Mouse (Mus musculus): ENCODE data around the gene Gm14326. TPM values are rescaled to one million over a fixed set of nuclear protein-coding genes. Genes with fewer than 3 reads are reported as not detected.
"Not testable (repeated sequence)": the region's sequence is repeated elsewhere in the genome, so short reads cannot be mapped to it uniquely, and the experiment has no call there.

Gene Gm14326
- 0.33 and 0.62 TPM in 2 replicates for polyA plus RNA-seq (2012; rRNA removed)

- H3K4me3 ChIP-seq (ENCODE audit: low read depth, low read length) = peak within 1 kb of the TSS; percentile 71
- not testable (repeated sequence) for H3K4me1 ChIP-seq (ENCODE audit: control insufficient read depth, insufficient read depth, insufficient read length, low read length); H3K36me3 ChIP-seq (ENCODE audit: control insufficient read depth, insufficient read depth, low read length); H3K27ac ChIP-seq (ENCODE audit: insufficient read depth, low read depth, low read length); H3K27me3 ChIP-seq (ENCODE audit: control insufficient read depth, insufficient read depth, low read length)
- WGBS = 0% methylated on average over 5 of the region's 7 CpGs
Observed at GRCm38 (mm10) chr2:177957145-177957544, at the start of gene Gm14326. Gm14326 (minus strand) TSS chr2:177957297.

GRCm38 (mm10) chr2:177974814-177975213 lies 17.7 kb upstream of the Gm14326 start:
- not testable (repeated sequence) for H3K27me3 ChIP-seq (ENCODE audit: control insufficient read depth, insufficient read depth, low read length); H3K27ac ChIP-seq (ENCODE audit: insufficient read depth, low read depth, low read length); H3K4me3 ChIP-seq (ENCODE audit: low read depth, low read length); H3K36me3 ChIP-seq (ENCODE audit: control insufficient read depth, insufficient read depth, low read length); H3K4me1 ChIP-seq (ENCODE audit: control insufficient read depth, insufficient read depth, insufficient read length, low read length)
- WGBS = 60% methylated on average over 7 of the region's 7 CpGs

GRCm38 (mm10) chr2:177956734-177957133 lies 363 bp downstream of the Gm14326 start:
- not testable (repeated sequence) for H3K36me3 ChIP-seq (ENCODE audit: control insufficient read depth, insufficient read depth, low read length); H3K27ac ChIP-seq (ENCODE audit: insufficient read depth, low read depth, low read length); H3K27me3 ChIP-seq (ENCODE audit: control insufficient read depth, insufficient read depth, low read length); H3K4me1 ChIP-seq (ENCODE audit: control insufficient read depth, insufficient read depth, insufficient read length, low read length)
- WGBS = under 1% methylated on average over 18 of the region's 18 CpGs
- H3K4me3 ChIP-seq (ENCODE audit: low read depth, low read length) = peak overlapping the region; percentile 71

GRCm38 (mm10) chr2:177925563-177926103 lies 31.5 kb downstream of the Gm14326 start, which contains the start of gene Zfp972:
Zfp972 (minus strand) TSS chr2:177925613.
- WGBS = 38% methylated on average over 3 of the region's 5 CpGs
- not testable (repeated sequence) for H3K36me3 ChIP-seq (ENCODE audit: control insufficient read depth, insufficient read depth, low read length); H3K27me3 ChIP-seq (ENCODE audit: control insufficient read depth, insufficient read depth, low read length); H3K4me3 ChIP-seq (ENCODE audit: low read depth, low read length); H3K27ac ChIP-seq (ENCODE audit: insufficient read depth, low read depth, low read length); H3K4me1 ChIP-seq (ENCODE audit: control insufficient read depth, insufficient read depth, insufficient read length, low read length)

GRCm38 (mm10) chr2:177903276-177903675 lies 53.8 kb downstream of the Gm14326 start:
- H3K36me3 ChIP-seq (ENCODE audit: control insufficient read depth, insufficient read depth, low read length); H3K27me3 ChIP-seq (ENCODE audit: control insufficient read depth, insufficient read depth, low read length); H3K4me3 ChIP-seq (ENCODE audit: low read depth, low read length); H3K4me1 ChIP-seq (ENCODE audit: control insufficient read depth, insufficient read depth, insufficient read length, low read length); H3K27ac ChIP-seq (ENCODE audit: insufficient read depth, low read depth, low read length): not testable (repeated sequence)
- WGBS = 96% methylated on average over 5 of the region's 12 CpGs

- not testable (repeated sequence) for H3K36me3 ChIP-seq (ENCODE audit: control insufficient read depth, insufficient read depth, low read length); H3K27ac ChIP-seq (ENCODE audit: insufficient read depth, low read depth, low read length); H3K27me3 ChIP-seq (ENCODE audit: control insufficient read depth, insufficient read depth, low read length); H3K4me3 ChIP-seq (ENCODE audit: low read depth, low read length); H3K4me1 ChIP-seq (ENCODE audit: control insufficient read depth, insufficient read depth, insufficient read length, low read length)
- WGBS = 72% methylated on average over 2 of the region's 3 CpGs
Observed at GRCm38 (mm10) chr2:177898171-177898570, 58.9 kb downstream of the Gm14326 start.

GRCm38 (mm10) chr2:177897046-177897578 lies 60.0 kb downstream of the Gm14326 start, which contains the start of gene Gm14327:
Gm14327 (plus strand) TSS chr2:177897096.
- not testable (repeated sequence) for H3K27ac ChIP-seq (ENCODE audit: insufficient read depth, low read depth, low read length); H3K4me1 ChIP-seq (ENCODE audit: control insufficient read depth, insufficient read depth, insufficient read length, low read length); H3K27me3 ChIP-seq (ENCODE audit: control insufficient read depth, insufficient read depth, low read length); H3K36me3 ChIP-seq (ENCODE audit: control insufficient read depth, insufficient read depth, low read length)
- H3K4me3 ChIP-seq (ENCODE audit: low read depth, low read length) = peak within 1 kb of the TSS; percentile 56
- WGBS = 41% methylated on average over 12 of the region's 13 CpGs

GRCm38 (mm10) chr2:177887743-177888142 lies 69.4 kb downstream of the Gm14326 start:
- not testable (repeated sequence) for H3K27me3 ChIP-seq (ENCODE audit: control insufficient read depth, insufficient read depth, low read length); H3K36me3 ChIP-seq (ENCODE audit: control insufficient read depth, insufficient read depth, low read length); H3K27ac ChIP-seq (ENCODE audit: insufficient read depth, low read depth, low read length); H3K4me3 ChIP-seq (ENCODE audit: low read depth, low read length); H3K4me1 ChIP-seq (ENCODE audit: control insufficient read depth, insufficient read depth, insufficient read length, low read length)
- 91% methylated on average over 14 of the region's 14 CpGs for WGBS

Other genes with a start within 250 kb of the Gm14326 start
- not detected in 2 replicates for gene Gm14322, start 198.0 kb downstream of the Gm14326 start, polyA plus RNA-seq (2012; rRNA removed)
- 0.66 and 1.7 TPM in 2 replicates for gene Gm14325, start 117.0 kb downstream of the Gm14326 start, polyA plus RNA-seq (2012; rRNA removed)
- 0.16 TPM in 1 of 2 replicates, not detected in the other for gene Gm14327, start 60.2 kb downstream of the Gm14326 start, polyA plus RNA-seq (2012; rRNA removed)
- gene Zfp972, start 31.7 kb downstream of the Gm14326 start, polyA plus RNA-seq (2012; rRNA removed) = not detected in 2 replicates
- 0.25 TPM in 2 replicates for gene Zfp971, start 66.0 kb upstream of the Gm14326 start, polyA plus RNA-seq (2012; rRNA removed)
- gene Zfp931, start 121.2 kb upstream of the Gm14326 start, polyA plus RNA-seq (2012; rRNA removed) = 0.10 TPM in 1 of 2 replicates, not detected in the other
- 0.08 and 0.10 TPM in 2 replicates for gene Phactr3, start 161.7 kb upstream of the Gm14326 start, polyA plus RNA-seq (2012; rRNA removed)

Measured in small intestine, adult 2 months (tissue).